Comparison of ENCODE assay signal across 14 mouse cellular contexts in the genomic region with DNA sequence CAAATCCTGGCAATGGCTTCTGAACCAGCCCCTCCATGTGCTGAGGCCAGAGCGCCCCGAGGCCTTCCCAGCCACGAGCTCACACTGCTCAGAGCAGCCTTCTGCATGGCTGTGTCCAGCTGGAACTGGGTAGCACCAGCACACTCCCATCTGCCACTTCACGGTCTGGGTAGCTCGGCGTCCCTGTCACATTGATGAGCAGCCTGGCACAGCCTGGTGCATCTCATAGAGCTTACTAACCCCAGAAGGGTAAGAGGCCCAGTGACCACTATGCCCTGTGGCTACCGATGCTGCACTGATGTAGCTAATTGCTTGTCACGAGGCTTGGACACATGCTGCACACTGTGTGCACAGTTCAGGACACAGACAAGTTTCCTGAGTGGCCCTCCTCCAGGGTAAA.
A peak's percentile ranks its signal among the peaks of the same experiment; 100 is the strongest.
DNase-seq lines count a peak whose midpoint lies in the region; ATAC-seq and TF ChIP-seq lines count a peak whose summit lies in the region.
"Had no signal": no experiment of that assay in that cellular context is flagged by ENCODE, and none has a peak within 500 bp of the region (broad histone marks: within the 10 kb centered on the region; RNA-seq: fewer than 3 reads in every experiment).

No protein-coding gene starts in this region.

- no peak overlapping the region for H3K27ac ChIP-seq in liver, embryonic 16.5 days (ENCODE audit: low read length)
- 0 out of 2 replicates have a peak overlapping the region, but pooled peaks have one; percentile 11 for H3K27ac ChIP-seq in hindbrain, postnatal 0 days
- H3K27ac ChIP-seq: embryonic facial prominence, embryonic 15.5 days; liver, embryonic 13.5 days; macrophage had no signal

- H3K4me2 ChIP-seq in liver, embryonic 16.5 days (ENCODE audit: low read depth, low read length): no peak overlapping the region
- H3K4me2 ChIP-seq in hindbrain, postnatal 0 days (ENCODE audit: low read depth, low read length): no peak overlapping the region
- H3K4me2 ChIP-seq: embryonic facial prominence, embryonic 15.5 days; liver, embryonic 13.5 days had no signal

- no peak overlapping the region for H3K4me3 ChIP-seq in liver, embryonic 16.5 days (ENCODE audit: low read depth, low read length)
- H3K4me3 ChIP-seq in hindbrain, postnatal 0 days (ENCODE audit: low read length): no peak overlapping the region
- H3K4me3 ChIP-seq: embryonic facial prominence, embryonic 15.5 days; liver, embryonic 13.5 days had no signal

- no peak for TF ChIP-seq CTCF in hindbrain, postnatal 0 days (IDR thresholded peaks at IDR 0.05; ENCODE audit: low read depth)

- no peaks in the 10 kb centered on the region for H3K9me3 ChIP-seq in liver, embryonic 16.5 days (replicated peaks; ENCODE audit: control insufficient read depth, low read length)
- H3K9me3 ChIP-seq in hindbrain, postnatal 0 days (ENCODE audit: low read length): no peaks in the 10 kb centered on the region
- H3K9me3 ChIP-seq: embryonic facial prominence, embryonic 15.5 days; liver, embryonic 13.5 days had no signal

- peak; percentile 59 to 60 for DNase-seq in cerebellum, postnatal 14 days
- no peak for DNase-seq in cerebellum, adult 8-10 months
- DNase-seq in liver: no peak
- peak; percentile 79 for DNase-seq in hindbrain, postnatal 0 days (ENCODE audit: low spot score)
- peak; percentile 18 for DNase-seq in retina, adult 2 months (ENCODE audit: low read depth, low spot score)
- DNase-seq in thymus, postnatal 25 days: no peak
- no peak for DNase-seq in layer of hippocampus, postnatal 10 days (ENCODE audit: low spot score in 2 of 2)
- DNase-seq: liver, embryonic 13.5 days; right cerebral cortex, postnatal 14 days; thymus, adult 2 months had no signal

- ATAC-seq in liver, embryonic 16.5 days (ENCODE audit: low read depth): 0 out of 2 replicates have a peak, but pooled peaks have one; percentile 30
- peak; percentile 90 for ATAC-seq in hindbrain, postnatal 0 days
- ATAC-seq: intestine, embryonic 16.5 days had no signal

- H3K36me3 ChIP-seq in liver, embryonic 16.5 days (ENCODE audit: control insufficient read depth, insufficient read depth): peaks cover 2% of the 10 kb centered on the region; the same call in 1 of the 2 replicates
- no peaks in the 10 kb centered on the region for H3K36me3 ChIP-seq in hindbrain, postnatal 0 days (ENCODE audit: insufficient read depth, low read length)

- H3K27me3 ChIP-seq in liver, embryonic 16.5 days (ENCODE audit: control insufficient read depth, insufficient read depth, low read depth, low read length): no peaks in the 10 kb centered on the region
- no peaks in the 10 kb centered on the region for H3K27me3 ChIP-seq in hindbrain, postnatal 0 days (ENCODE audit: insufficient read depth, low read length)
- H3K27me3 ChIP-seq: embryonic facial prominence, embryonic 15.5 days; liver, embryonic 13.5 days had no signal

- H3K9ac ChIP-seq in liver, embryonic 16.5 days (ENCODE audit: low read depth, low read length): no peak overlapping the region
- H3K9ac ChIP-seq in hindbrain, postnatal 0 days (replicated peaks; ENCODE audit: low read length): no peak overlapping the region
- H3K9ac ChIP-seq: embryonic facial prominence, embryonic 15.5 days; liver, embryonic 13.5 days had no signal

- 77% methylated on average over 8 of the region's 8 CpGs for WGBS in liver, embryonic 16.5 days (ENCODE audit: insufficient replicate concordance)
- 43% methylated on average over 8 of the region's 8 CpGs for WGBS in hindbrain, postnatal 0 days

- H3K4me1 ChIP-seq in liver, embryonic 16.5 days (ENCODE audit: control insufficient read depth, low read depth, low read length): no peaks in the 10 kb centered on the region
- H3K4me1 ChIP-seq in hindbrain, postnatal 0 days (ENCODE audit: insufficient read depth, low read length): peaks cover 13% of the 10 kb centered on the region; the same call in 1 of the 2 replicates

Comparison
In these comparisons a context has a peak if more than half of its experiments do, and no peak if none do; other contexts are left out.
1. DNase-seq: peak in cerebellum, postnatal 14 days (2 of 2), hindbrain, postnatal 0 days (single experiment) and retina, adult 2 months (single experiment); none in cerebellum, adult 8-10 months (single experiment), liver (single experiment), thymus, postnatal 25 days (single experiment) and layer of hippocampus, postnatal 10 days (0 of 2).